Mouse (Mus musculus): ENCODE results near the gene Spag9. TPM values are rescaled to one million over a fixed set of nuclear protein-coding genes. Genes with fewer than 3 reads are reported as not detected.

The Spag9 gene
- polyA plus RNA-seq, 1 experiment = 45.7 TPM

DNA sequence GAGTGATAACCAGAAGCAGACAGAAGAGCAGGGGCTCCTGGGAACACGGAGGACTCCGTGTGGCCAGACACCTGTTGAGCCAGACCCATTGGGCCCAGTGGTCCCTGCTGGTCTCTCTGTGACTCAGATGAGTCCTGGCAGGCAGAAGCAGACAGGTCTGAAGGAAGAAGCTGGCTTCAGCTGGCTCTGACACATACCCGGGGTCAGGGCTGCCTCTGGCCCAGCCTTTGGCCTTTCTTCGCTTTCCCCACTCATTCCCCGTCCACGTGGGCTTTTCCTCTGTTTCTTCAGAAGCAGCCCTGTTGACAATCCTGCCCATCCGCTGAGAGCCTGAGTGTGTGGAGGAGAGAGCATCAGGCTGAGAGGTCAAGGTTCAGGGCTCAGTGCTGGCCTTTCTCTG, 179.4 kb downstream of the Spag9 start:
- Histone ChIP-seq H3K27ac (ENCODE audit: insufficient read depth, low read length) (no peak overlapping the region), H3K9ac (ENCODE audit: low read depth, poor library complexity, severe bottlenecking) (peak overlapping the region; percentile 41), H3K27me3 (ENCODE audit: control insufficient read depth, insufficient read depth, low read length, poor library complexity, severe bottlenecking) (no peaks in the 10 kb centered on the region), H3K4me1 (ENCODE audit: control insufficient read depth, insufficient read depth, low read length) (peaks cover 2% of the 10 kb centered on the region), H3K4me3 (ENCODE audit: low read depth, low read length) (no peak overlapping the region), H3K9me3 (replicated peaks; ENCODE audit: control insufficient read depth, insufficient read depth, low read length, poor library complexity, severe bottlenecking) (no peaks in the 10 kb centered on the region), H3K36me3 (ENCODE audit: control insufficient read depth, insufficient read depth, low read length, poor library complexity, severe bottlenecking) (no peaks in the 10 kb centered on the region)
- TF ChIP-seq POLR2A (IDR thresholded peaks at IDR 0.05; ENCODE audit: insufficient read depth, low read length) (no peak), EP300 (IDR thresholded peaks at IDR 0.05; ENCODE audit: insufficient read depth, low read depth, low read length) (no peak), CTCF (IDR thresholded peaks at IDR 0.05; ENCODE audit: low read depth, low read length) (no peak)

Other genes starting within 250 kb of the Spag9 start
- gene Utp18, start 110.3 kb upstream of the Spag9 start, polyA plus RNA-seq (2011; ENCODE audit: insufficient read depth, insufficient read length, low read depth, missing spikeins) = 81.5 and 86.6 TPM in 2 replicates
- gene Mbtd1, start 110.2 kb upstream of the Spag9 start, polyA plus RNA-seq (2011; ENCODE audit: insufficient read depth, insufficient read length, low read depth, missing spikeins) = 150 and 155 TPM in 2 replicates
- gene Nme2, start 39.8 kb upstream of the Spag9 start, polyA plus RNA-seq (2011; ENCODE audit: insufficient read depth, insufficient read length, low read depth, missing spikeins) = 523 and 530 TPM in 2 replicates
- 150 and 167 TPM in 2 replicates for gene Gm20390, start 27.8 kb upstream of the Spag9 start, polyA plus RNA-seq (2011; ENCODE audit: insufficient read depth, insufficient read length, low read depth, missing spikeins)
- gene Nme1, start 27.6 kb upstream of the Spag9 start, polyA plus RNA-seq (2011; ENCODE audit: insufficient read depth, insufficient read length, low read depth, missing spikeins) = 39.2 and 50.4 TPM in 2 replicates
- gene Tob1, start 215.4 kb downstream of the Spag9 start, polyA plus RNA-seq (2011; ENCODE audit: insufficient read depth, insufficient read length, low read depth, missing spikeins) = 20.0 and 21.2 TPM in 2 replicates
- 0.16 TPM in 1 of 2 replicates, not detected in the other for gene Wfikkn2, start 249.9 kb downstream of the Spag9 start, polyA plus RNA-seq (2011; ENCODE audit: insufficient read depth, insufficient read length, low read depth, missing spikeins)

Data from ES-Bruce4 (cell line).